Mouse (Mus musculus): ENCODE measurements around the gene Rad23b.

DNA sequence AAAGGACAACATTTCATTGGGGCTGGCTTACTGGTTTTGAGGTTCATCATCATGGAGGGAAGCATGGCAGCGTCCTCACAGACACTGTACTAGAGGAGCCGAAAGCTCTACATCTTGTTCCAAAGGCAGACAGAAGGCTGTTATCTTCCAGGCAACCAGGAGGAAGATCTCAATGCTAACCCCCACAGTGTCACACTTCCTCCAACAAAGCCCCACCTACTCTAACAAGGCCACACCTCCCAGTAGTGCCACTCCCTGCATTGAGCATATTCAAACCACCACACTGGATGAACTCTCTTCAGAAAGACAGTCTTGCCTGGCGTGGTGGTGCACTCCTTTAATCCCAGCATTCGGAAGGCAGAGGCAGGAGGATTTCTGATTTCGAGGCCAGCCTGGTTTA lies 7.2 kb upstream of the Rad23b start:
- TF ChIP-seq CTCF (IDR thresholded peaks at IDR 0.05; ENCODE audit: extremely low read depth, insufficient read depth, low read length) (no peak), POLR2A (IDR thresholded peaks at IDR 0.05; ENCODE audit: extremely low read depth, insufficient read depth, low read length) (no peak)
